Mouse (Mus musculus): Measurements from ENCODE around the gene Ppp1r14c.

Ppp1r14c gene

DNA sequence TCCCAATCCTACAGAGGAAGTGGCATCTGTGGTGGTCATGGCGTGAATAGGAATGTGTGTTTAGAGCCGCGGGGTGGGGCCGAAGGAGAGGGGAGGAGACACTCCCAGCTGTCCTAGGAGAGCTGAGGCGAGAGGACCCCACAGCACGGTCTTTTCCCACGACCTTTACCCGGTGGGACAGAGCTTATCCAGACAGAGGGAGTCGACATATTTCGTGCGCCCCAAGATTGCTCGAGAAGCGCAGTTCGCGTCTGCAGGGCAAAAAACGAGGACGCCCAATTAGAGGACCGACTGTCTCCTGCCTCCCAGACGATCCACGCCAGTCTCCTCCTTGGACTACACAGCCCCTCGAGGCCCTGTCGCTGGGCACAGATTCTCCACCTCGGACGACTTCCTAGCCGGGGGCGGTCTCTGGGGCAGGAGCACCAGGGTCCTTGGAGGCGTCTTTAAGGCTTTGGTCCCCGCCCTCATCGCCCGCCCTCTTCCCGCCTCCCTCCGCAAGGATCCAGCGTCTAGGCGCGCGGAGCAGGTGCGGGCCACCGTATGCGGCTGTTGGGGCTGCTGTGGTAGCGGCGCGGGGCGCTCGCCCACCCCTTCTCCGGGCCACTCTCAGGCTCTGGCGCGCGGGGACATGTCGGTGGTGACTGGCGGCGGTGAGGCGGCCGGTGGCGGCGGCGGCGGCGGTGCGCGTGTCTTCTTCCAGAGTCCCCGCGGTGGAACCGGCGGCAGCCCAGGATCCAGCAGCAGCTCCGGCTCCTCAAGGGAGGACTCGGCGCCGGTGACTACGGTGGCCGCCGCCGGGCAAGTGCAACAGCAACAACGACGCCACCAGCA is at the start of gene Ppp1r14c:
Gene Ppp1r14c, plus strand, starts transcription at position 22 of the 834 bp plus-strand sequence.
- DNase-seq (ENCODE audit: low read depth, low spot score): peak; percentile 28

- no peak for DNase-seq (ENCODE audit: low read depth, low spot score)
Measured at GRCm38 (mm10) chr10:3321406-3321805, 44.5 kb upstream of the Ppp1r14c start.

GRCm38 (mm10) chr10:3325447-3325846 is 40.4 kb upstream of the Ppp1r14c start:
- no peak for DNase-seq (ENCODE audit: low read depth, low spot score)

- peak; percentile 36 for DNase-seq (ENCODE audit: low read depth, low spot score)
Measured at GRCm38 (mm10) chr10:3332880-3333279, 33.0 kb upstream of the Ppp1r14c start.

DNA sequence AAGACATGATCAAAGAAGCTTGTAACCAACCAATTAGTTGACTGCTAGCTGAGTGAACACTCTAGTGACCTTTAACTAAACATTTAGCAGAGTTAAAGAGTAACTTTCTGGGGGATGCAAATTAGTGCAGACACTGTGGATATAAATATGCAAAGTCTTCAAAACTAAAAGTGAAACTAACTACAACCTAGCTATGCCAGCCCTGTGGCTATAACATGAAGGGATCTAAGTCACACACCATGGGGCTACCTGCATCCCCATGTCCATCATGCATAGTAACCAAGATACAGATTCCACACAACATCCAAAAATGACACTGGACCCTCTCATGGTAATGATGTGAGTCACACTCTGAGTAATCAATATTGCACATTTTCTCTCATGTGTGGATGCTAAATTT is 31.3 kb upstream of the Ppp1r14c start:
- no peak for DNase-seq (ENCODE audit: low read depth, low spot score)

DNA sequence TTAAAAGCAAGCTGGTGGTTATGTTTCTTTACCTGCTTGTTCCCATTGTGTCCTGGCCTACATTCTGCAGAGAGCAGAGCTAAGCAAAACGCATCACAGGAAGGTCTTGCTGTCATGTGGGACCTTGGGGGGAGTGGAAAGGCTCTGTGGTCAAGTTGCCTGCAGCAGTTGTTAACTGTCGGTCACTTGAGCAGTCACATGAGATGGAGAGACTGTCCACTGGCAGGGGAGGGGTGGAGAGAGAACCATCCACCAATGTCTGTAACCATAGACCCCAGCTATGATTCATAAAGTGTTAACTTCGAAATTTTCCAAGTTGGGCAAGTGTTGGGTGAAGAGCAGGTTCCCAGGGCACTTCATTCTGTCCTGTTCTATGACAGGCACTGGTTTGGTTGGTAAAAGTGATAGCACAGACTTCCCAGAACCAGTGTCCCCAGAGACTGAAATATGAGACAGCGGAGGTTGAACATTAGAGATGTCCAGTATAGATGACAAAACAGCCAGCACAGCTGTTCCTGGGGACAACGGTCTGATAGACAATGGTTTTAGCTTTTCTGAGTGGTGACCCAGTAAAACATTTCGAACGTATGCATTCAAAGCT is 29.0 kb upstream of the Ppp1r14c start:
- DNase-seq (ENCODE audit: low read depth, low spot score): peak; percentile 56

GRCm38 (mm10) chr10:3337330-3337901 is 28.4 kb upstream of the Ppp1r14c start:
- DNase-seq (ENCODE audit: low read depth, low spot score): peak; percentile 69

DNA sequence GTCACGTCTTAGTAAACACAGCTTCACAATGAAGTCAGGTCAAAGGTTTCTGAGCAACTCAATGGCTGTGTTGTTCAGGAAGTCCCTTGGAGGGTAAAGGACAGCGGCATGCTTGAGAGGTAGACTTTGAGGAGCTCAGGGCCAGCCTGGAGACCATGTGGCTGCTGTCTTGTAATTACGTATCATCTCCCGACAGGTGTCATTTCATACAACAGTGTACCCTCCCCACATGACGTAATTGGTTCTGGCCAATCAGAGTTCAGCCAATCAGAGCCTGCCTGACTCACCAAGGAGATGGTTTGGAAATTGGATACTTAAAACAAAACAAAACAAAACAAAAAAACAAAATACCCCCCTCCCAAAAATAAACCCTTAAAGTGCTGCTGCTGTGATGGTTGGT is 20.2 kb upstream of the Ppp1r14c start:
- no peak for DNase-seq (ENCODE audit: low read depth, low spot score)

DNA sequence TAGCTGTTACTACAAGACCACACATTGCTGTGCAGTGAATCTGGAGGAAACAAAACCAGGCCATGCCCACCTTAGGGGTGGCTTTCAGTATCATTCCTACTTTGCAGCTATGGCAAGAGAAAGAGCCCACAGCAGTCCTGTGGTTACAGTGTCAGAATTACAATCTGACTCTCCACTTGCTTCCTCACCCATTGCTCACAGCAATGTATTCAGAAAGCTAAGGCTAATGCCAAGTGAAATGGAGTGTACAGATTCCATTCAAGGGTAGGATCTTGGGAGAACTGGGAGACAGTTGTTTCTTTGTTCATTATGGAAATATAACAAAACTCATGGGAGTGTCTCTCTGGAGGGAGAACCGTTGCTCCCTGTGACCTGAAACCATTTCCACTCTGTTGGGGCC is 6.3 kb upstream of the Ppp1r14c start:
- no peak for DNase-seq (ENCODE audit: low read depth, low spot score)

- DNase-seq (ENCODE audit: low read depth, low spot score): no peak
Measured at GRCm38 (mm10) chr10:3365671-3366035, 204 bp upstream of the Ppp1r14c start.

DNA sequence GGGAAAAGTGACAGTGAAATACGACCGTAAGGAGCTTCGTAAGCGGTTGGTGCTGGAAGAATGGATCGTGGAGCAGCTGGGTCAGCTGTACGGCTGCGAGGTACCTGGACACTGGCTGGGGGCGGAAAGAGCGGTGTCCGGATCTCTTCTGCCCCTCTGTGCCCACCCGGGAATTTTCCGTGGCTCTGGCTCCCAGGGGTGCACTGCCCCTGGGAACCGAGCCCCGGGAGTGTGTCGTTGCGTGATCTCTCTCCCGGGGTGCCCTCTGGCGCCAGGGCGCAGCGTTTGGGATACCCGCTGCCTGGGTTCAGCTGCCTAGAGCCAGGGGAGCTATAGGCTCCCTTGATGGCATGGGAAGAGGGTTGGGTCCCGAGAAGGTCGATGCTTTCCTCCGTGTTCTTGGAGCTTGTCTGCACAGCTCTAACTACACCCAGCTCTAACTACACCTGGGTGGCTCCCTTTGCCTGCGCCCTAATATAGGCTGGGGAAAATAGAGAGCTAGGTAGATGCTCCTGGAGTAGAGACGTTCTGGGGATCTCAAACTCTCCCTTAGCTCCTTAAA is 1.1 kb downstream of the Ppp1r14c start:
- DNase-seq (ENCODE audit: low read depth, low spot score): no peak

GRCm38 (mm10) chr10:3367440-3367839 is 1.6 kb downstream of the Ppp1r14c start:
- DNase-seq (ENCODE audit: low read depth, low spot score): no peak

DNA sequence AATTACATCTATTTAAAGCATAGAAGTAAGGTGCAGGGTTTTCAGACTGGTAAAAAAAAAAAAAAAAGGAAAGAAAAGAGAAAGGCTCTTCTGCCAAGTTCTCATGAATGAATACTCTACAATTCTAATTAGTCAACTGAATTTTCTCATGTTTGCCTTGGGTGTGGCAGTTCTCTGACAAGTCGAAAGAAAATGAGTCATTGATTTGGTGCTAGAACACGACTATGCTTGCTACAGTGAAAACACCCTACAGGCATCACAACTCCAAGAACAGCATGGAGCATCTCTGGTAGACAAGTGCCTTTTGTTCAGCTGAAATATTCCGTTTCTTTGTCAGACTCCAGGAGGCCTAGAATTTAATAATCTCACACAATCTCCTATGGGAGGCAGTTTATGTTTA is 17.3 kb downstream of the Ppp1r14c start:
- no peak for DNase-seq (ENCODE audit: low read depth, low spot score)

GRCm38 (mm10) chr10:3392251-3392650 is 26.4 kb downstream of the Ppp1r14c start:
- no peak for DNase-seq (ENCODE audit: low read depth, low spot score)

- no peak for DNase-seq (ENCODE audit: low read depth, low spot score)
Measured at GRCm38 (mm10) chr10:3393548-3393947, 27.7 kb downstream of the Ppp1r14c start.

DNA sequence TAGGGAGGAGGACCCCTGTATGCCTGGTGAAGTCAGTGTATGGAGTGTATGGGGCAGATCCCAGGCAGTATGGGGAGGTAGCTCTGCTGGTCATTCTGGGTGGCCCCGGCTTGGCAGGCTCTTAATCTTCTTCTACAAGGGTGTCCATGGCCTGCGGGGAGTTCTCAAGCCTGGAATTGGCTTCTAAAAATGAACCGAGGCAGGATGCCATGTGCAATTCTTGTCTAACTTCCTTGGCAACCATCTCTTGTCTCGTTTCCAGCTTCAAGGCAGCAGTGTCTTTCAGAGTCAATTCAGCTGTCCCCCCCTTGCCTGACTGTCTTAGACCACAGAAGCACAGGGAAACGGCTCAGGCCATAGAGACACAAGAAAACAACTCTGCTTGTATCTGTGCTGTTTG is 28.3 kb downstream of the Ppp1r14c start:
- peak; percentile 73 for DNase-seq (ENCODE audit: low read depth, low spot score)

- no peak for DNase-seq (ENCODE audit: low read depth, low spot score)
Measured at GRCm38 (mm10) chr10:3394671-3395288, 28.9 kb downstream of the Ppp1r14c start.

GRCm38 (mm10) chr10:3395341-3395931 is 29.6 kb downstream of the Ppp1r14c start:
- DNase-seq (ENCODE audit: low read depth, low spot score): no peak

DNA sequence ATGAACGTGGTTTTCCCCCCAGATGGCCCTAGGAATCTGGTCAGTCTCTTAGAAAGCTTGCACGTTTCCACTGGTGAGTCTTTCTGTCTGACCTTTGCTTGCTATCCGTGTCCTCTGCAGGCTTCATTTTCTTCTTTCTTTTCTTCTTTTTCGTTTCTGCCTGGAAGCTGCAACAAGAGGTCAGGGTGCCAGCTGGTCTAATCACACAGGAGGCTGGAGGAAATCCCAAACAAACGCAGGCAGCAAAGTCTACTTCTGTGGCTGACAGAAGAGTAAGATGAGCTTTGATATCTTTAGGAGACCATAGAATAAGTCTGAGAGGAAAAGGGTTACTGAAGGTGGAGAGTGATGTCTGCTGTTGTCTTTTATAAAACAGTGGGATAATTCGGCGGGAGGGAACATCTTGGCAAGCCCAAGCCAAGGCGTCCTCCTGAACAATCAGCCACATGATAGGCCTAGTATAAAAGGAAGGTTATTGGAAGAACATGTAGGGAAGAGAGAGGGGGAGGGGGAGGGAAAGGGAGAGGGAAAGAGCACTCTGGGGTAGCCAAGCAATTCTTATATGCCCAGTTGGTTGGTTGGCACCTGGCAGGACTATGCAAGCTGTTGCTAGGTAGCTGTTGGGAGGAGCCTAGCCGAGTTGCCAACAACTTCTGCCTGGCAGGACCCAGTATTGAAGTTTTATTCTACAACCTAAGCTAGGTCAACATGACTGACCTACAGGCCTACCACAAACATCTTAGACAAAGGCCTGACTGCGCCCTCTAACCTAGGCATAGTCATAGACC is 30.3 kb downstream of the Ppp1r14c start:
- no peak for DNase-seq (ENCODE audit: low read depth, low spot score)

DNA sequence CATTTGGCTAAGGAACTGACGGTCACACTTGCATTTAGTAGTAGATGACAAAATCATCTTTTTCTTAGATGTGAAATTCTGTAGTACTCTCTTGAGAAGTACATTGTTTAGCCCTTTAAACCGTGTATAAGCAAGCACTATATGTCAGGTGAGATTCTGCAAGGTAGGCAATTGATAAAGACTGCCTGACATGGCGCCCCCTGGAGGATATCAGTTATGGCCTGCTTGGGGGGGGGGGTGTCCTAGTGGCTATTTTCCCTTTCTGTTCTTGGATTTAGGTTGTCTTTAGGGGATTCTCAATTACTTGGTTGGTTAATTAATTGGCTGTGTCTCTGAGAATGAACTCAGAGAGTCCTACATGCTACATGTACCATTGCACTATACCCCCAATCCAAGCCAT is 31.5 kb downstream of the Ppp1r14c start:
- DNase-seq (ENCODE audit: low read depth, low spot score): no peak

- DNase-seq (ENCODE audit: low read depth, low spot score): no peak
Measured at GRCm38 (mm10) chr10:3398051-3398450, 32.2 kb downstream of the Ppp1r14c start.
